Mouse (Mus musculus) embryonic facial prominence, embryonic 14.5 days (tissue): ENCODE data around the gene Ube2j1. TPM values are rescaled to one million over a fixed set of nuclear protein-coding genes. Genes with fewer than 3 reads are reported as not detected.

Experiments
- ATAC-seq: fragments of 200-750 bp; cut with Nextera tagmentation; 2 replicates; pipeline ENCODE4 v1.8.0; 2017; ENCODE audit warnings: low read depth, moderate number of reproducible peaks, moderate TSS enrichment
- DNase-seq: peaks from one replicate; pipeline ENCODE4 v3.0.0-alpha.2; 2015; ENCODE audit warnings: low spot score
- H3K27ac ChIP-seq: fragments of 300-500 bp; sonication (generic); replicated peaks from 2 replicates; pipeline ENCODE4 v1.5.1; 2014; ENCODE audit warnings: low read depth, mild to moderate bottlenecking, low read length, moderate library complexity
- H3K27me3 ChIP-seq: fragments of 300-500 bp; sonication (generic); replicated peaks from 2 replicates; pipeline ENCODE4 v1.6.1; 2014; ENCODE audit warnings: low read length; ENCODE audit not compliant: control insufficient read depth, insufficient read depth
- H3K36me3 ChIP-seq: fragments of 300-500 bp; sonication (generic); 2 replicates; pipeline ENCODE4 v1.6.1; 2014; ENCODE audit warnings: low read length, mixed read lengths; ENCODE audit not compliant: control insufficient read depth, insufficient read depth
- H3K4me1 ChIP-seq: fragments of 300-500 bp; sonication (generic); 2 replicates; pipeline ENCODE4 v1.6.1; 2014; ENCODE audit warnings: antibody characterized with exemption, low read length; ENCODE audit not compliant: control insufficient read depth, insufficient read depth
- H3K4me2 ChIP-seq: fragments of 300-500 bp; sonication (generic); 2 replicates; pipeline ENCODE4 v1.6.1; 2014; ENCODE audit warnings: low read depth, mild to moderate bottlenecking, low read length, moderate library complexity, mixed read lengths
- H3K4me3 ChIP-seq: fragments of 300-500 bp; sonication (generic); 2 replicates; pipeline ENCODE4 v1.5.1; 2014; ENCODE audit warnings: low read depth, mild to moderate bottlenecking, low read length
- H3K9ac ChIP-seq: fragments of 300-500 bp; sonication (generic); 2 replicates; pipeline ENCODE4 v1.6.1; 2014; ENCODE audit warnings: low read depth, mild to moderate bottlenecking, low read length, moderate library complexity, mixed read lengths
- H3K9me3 ChIP-seq: fragments of 300-500 bp; sonication (generic); 2 replicates; pipeline ENCODE4 v1.6.1; 2016; ENCODE audit warnings: low read length; ENCODE audit not compliant: control insufficient read depth
- WGBS: fragments of 180-500 bp; shearing (Covaris S2); extraction: QIAGEN DNeasy Blood & Tissue Kit; methylation state at CpG from one replicate; pipeline ENCODE4 v1.1.7; 2014; 5-methylcytosine and 5-hydroxymethylcytosine counted together
- polyA plus RNA-seq: library from polyadenylated mRNA; unstranded; fragments of >200 nt; fragmentation: Nextera tagmentation; extraction: Ambion mirVana; gene quantifications from 2 replicates; pipeline ENCODE4 v1.2.1, GENCODE M21; 2014

Gene Ube2j1
- polyA plus RNA-seq, 1 experiment from 2014 or later = 54.7 TPM

- H3K9me3 ChIP-seq = no peaks in the 10 kb centered on the region
- WGBS = 90% methylated on average over 6 of the region's 6 CpGs
- DNase-seq = no peak
Observed at GRCm38 (mm10) chr4:33070326-33070725, 39.1 kb downstream of the Ube2j1 start.

GRCm38 (mm10) chr4:33071337-33071736 lies 40.1 kb downstream of the Ube2j1 start:
- Histone ChIP-seq H3K4me3 (no peak overlapping the region), H3K27me3 (no peaks in the 10 kb centered on the region), H3K4me2 (no peak overlapping the region), H3K4me1 (no peaks in the 10 kb centered on the region), H3K36me3 (no peaks in the 10 kb centered on the region), H3K9ac (no peak overlapping the region), H3K9me3 (no peaks in the 10 kb centered on the region), H3K27ac (no peak overlapping the region)
- ATAC-seq (no peak), DNase-seq (no peak)
- WGBS = 87% methylated on average over 6 of the region's 6 CpGs

More at GRCm38 (mm10) chr4:33070326-33070725, 39.1 kb downstream of the Ube2j1 start:
- no peak for ATAC-seq
- Histone ChIP-seq H3K4me2 (no peak overlapping the region), H3K9ac (no peak overlapping the region), H3K36me3 (no peaks in the 10 kb centered on the region), H3K4me1 (no peaks in the 10 kb centered on the region), H3K27me3 (no peaks in the 10 kb centered on the region), H3K27ac (no peak overlapping the region), H3K4me3 (no peak overlapping the region)

GRCm38 (mm10) chr4:33072526-33073161 lies 41.4 kb downstream of the Ube2j1 start:
- Histone ChIP-seq H3K9ac (no peak overlapping the region), H3K4me1 (no peaks in the 10 kb centered on the region), H3K27ac (no peak overlapping the region), H3K4me2 (no peak overlapping the region), H3K27me3 (no peaks in the 10 kb centered on the region), H3K4me3 (no peak overlapping the region), H3K9me3 (no peaks in the 10 kb centered on the region), H3K36me3 (no peaks in the 10 kb centered on the region)
- DNase-seq (no peak), ATAC-seq (no peak)
- 50% methylated on average over 11 of the region's 11 CpGs for WGBS

- H3K9me3 ChIP-seq = no peaks in the 10 kb centered on the region
- no peaks in the 10 kb centered on the region for H3K4me1 ChIP-seq
- no peak for ATAC-seq
- H3K9ac ChIP-seq = no peak overlapping the region
- no peak overlapping the region for H3K4me3 ChIP-seq
- no peak for DNase-seq
- H3K27me3 ChIP-seq = no peaks in the 10 kb centered on the region
- no peaks in the 10 kb centered on the region for H3K36me3 ChIP-seq
- H3K4me2 ChIP-seq = no peak overlapping the region
- WGBS = 86% methylated on average over 4 of the region's 4 CpGs
- H3K27ac ChIP-seq = no peak overlapping the region
Observed at GRCm38 (mm10) chr4:33074406-33074805, 43.2 kb downstream of the Ube2j1 start.

GRCm38 (mm10) chr4:33074851-33075250 lies 43.6 kb downstream of the Ube2j1 start:
- Histone ChIP-seq H3K27me3 (no peaks in the 10 kb centered on the region), H3K9me3 (no peaks in the 10 kb centered on the region), H3K4me1 (no peaks in the 10 kb centered on the region), H3K27ac (no peak overlapping the region), H3K4me3 (no peak overlapping the region), H3K36me3 (no peaks in the 10 kb centered on the region), H3K4me2 (no peak overlapping the region), H3K9ac (no peak overlapping the region)
- no peak for DNase-seq
- ATAC-seq = no peak
- 78% methylated on average over 5 of the region's 5 CpGs for WGBS

GRCm38 (mm10) chr4:33075776-33076524 lies 44.7 kb downstream of the Ube2j1 start:
- ATAC-seq = no peak
- DNase-seq = no peak
- WGBS = 79% methylated on average over 5 of the region's 5 CpGs

GRCm38 (mm10) chr4:33077161-33077560 lies 45.9 kb downstream of the Ube2j1 start:
- no peaks in the 10 kb centered on the region for H3K4me1 ChIP-seq
- H3K4me3 ChIP-seq = no peak overlapping the region
- no peak overlapping the region for H3K9ac ChIP-seq
- H3K27ac ChIP-seq = no peak overlapping the region
- no peaks in the 10 kb centered on the region for H3K9me3 ChIP-seq
- no peaks in the 10 kb centered on the region for H3K27me3 ChIP-seq
- ATAC-seq = no peak
- no peak overlapping the region for H3K4me2 ChIP-seq
- no peaks in the 10 kb centered on the region for H3K36me3 ChIP-seq
- WGBS = 74% methylated on average over 11 of the region's 11 CpGs
- DNase-seq = no peak

More at GRCm38 (mm10) chr4:33075776-33076524, 44.7 kb downstream of the Ube2j1 start:
- H3K4me2 ChIP-seq = no peak overlapping the region
- H3K4me3 ChIP-seq = no peak overlapping the region
- no peaks in the 10 kb centered on the region for H3K27me3 ChIP-seq
- H3K9me3 ChIP-seq = no peaks in the 10 kb centered on the region
- no peak overlapping the region for H3K9ac ChIP-seq
- H3K36me3 ChIP-seq = no peaks in the 10 kb centered on the region
- H3K4me1 ChIP-seq = no peaks in the 10 kb centered on the region
- H3K27ac ChIP-seq = no peak overlapping the region

- no peaks in the 10 kb centered on the region for H3K9me3 ChIP-seq
- 61% methylated on average over 8 of the region's 8 CpGs for WGBS
- H3K27me3 ChIP-seq = no peaks in the 10 kb centered on the region
- no peak overlapping the region for H3K4me3 ChIP-seq
- H3K27ac ChIP-seq = no peak overlapping the region
- DNase-seq (no peak), ATAC-seq (no peak)
- H3K4me2 ChIP-seq = no peak overlapping the region
- H3K4me1 ChIP-seq = no peaks in the 10 kb centered on the region
- no peak overlapping the region for H3K9ac ChIP-seq
- no peaks in the 10 kb centered on the region for H3K36me3 ChIP-seq
Observed at GRCm38 (mm10) chr4:33077724-33078123, 46.5 kb downstream of the Ube2j1 start.

- no peak for ATAC-seq
- no peak overlapping the region for H3K4me2 ChIP-seq
- no peak overlapping the region for H3K4me3 ChIP-seq
- no peaks in the 10 kb centered on the region for H3K4me1 ChIP-seq
- H3K36me3 ChIP-seq = no peaks in the 10 kb centered on the region
- H3K27me3 ChIP-seq = no peaks in the 10 kb centered on the region
- no peak for DNase-seq
- no peak overlapping the region for H3K9ac ChIP-seq
- no peaks in the 10 kb centered on the region for H3K9me3 ChIP-seq
- whole genome bisulfite sequencing = 86% methylated on average over 3 of the region's 3 CpGs
- no peak overlapping the region for H3K27ac ChIP-seq
Observed at GRCm38 (mm10) chr4:33078492-33078891, 47.3 kb downstream of the Ube2j1 start.
